Mouse (Mus musculus): ENCODE data around the gene Oit1. TPM values are rescaled to one million over a fixed set of nuclear protein-coding genes. Genes with fewer than 3 reads are reported as not detected.

Oit1 gene
- polyA plus RNA-seq, 1 experiment, result 4.0 TPM

GRCm38 (mm10) chr14:8398507-8398906 lies 20.0 kb upstream of the Oit1 start:
- Histone ChIP-seq H3K4me3 (ENCODE audit: control insufficient read depth, insufficient read depth, low read length) (no peak overlapping the region), H3K27ac (ENCODE audit: control insufficient read depth, insufficient read depth, low read length) (no peak overlapping the region), H3K36me3 (ENCODE audit: control insufficient read depth, insufficient read depth, low read length) (no peaks in the 10 kb centered on the region), H3K27me3 (ENCODE audit: control insufficient read depth, insufficient read depth, low read length) (no peaks in the 10 kb centered on the region), H3K4me1 (replicated peaks; ENCODE audit: control insufficient read depth, insufficient read depth, low read length) (no peaks in the 10 kb centered on the region)
- DNase-seq, result no peak
- TF ChIP-seq CTCF (IDR thresholded peaks at IDR 0.05; ENCODE audit: borderline replicate concordance, control insufficient read depth, extremely low read depth, insufficient read depth, low read length, poor library complexity), result no peak
- TF ChIP-seq POLR2A (IDR thresholded peaks at IDR 0.05; ENCODE audit: control insufficient read depth, extremely low read depth, insufficient read depth, low read length, poor library complexity), result no peak

- no peak for DNase-seq
- no peaks in the 10 kb centered on the region for H3K27me3 ChIP-seq (ENCODE audit: control insufficient read depth, insufficient read depth, low read length)
- no peak overlapping the region for H3K4me3 ChIP-seq (ENCODE audit: control insufficient read depth, insufficient read depth, low read length)
- H3K27ac ChIP-seq (ENCODE audit: control insufficient read depth, insufficient read depth, low read length), result no peak overlapping the region
- WGBS, result 48% methylated on average over 7 of the region's 7 CpGs
- H3K36me3 ChIP-seq (ENCODE audit: control insufficient read depth, insufficient read depth, low read length), result no peaks in the 10 kb centered on the region
- no peaks in the 10 kb centered on the region for H3K4me1 ChIP-seq (replicated peaks; ENCODE audit: control insufficient read depth, insufficient read depth, low read length)
- TF ChIP-seq POLR2A (IDR thresholded peaks at IDR 0.05; ENCODE audit: control insufficient read depth, extremely low read depth, insufficient read depth, low read length, poor library complexity), result no peak
- TF ChIP-seq CTCF (IDR thresholded peaks at IDR 0.05; ENCODE audit: borderline replicate concordance, control insufficient read depth, extremely low read depth, insufficient read depth, low read length, poor library complexity), result no peak
These were observed 17.2 kb upstream of the Oit1 start for GRCm38 (mm10) chr14:8395690-8396287.

GRCm38 (mm10) chr14:8392181-8392825 lies 13.7 kb upstream of the Oit1 start:
- H3K27ac ChIP-seq (ENCODE audit: control insufficient read depth, insufficient read depth, low read length), result no peak overlapping the region
- 41% methylated on average over 6 of the region's 6 CpGs for WGBS
- H3K4me1 ChIP-seq (replicated peaks; ENCODE audit: control insufficient read depth, insufficient read depth, low read length), result no peaks in the 10 kb centered on the region
- no peak overlapping the region for H3K4me3 ChIP-seq (ENCODE audit: control insufficient read depth, insufficient read depth, low read length)
- H3K27me3 ChIP-seq (ENCODE audit: control insufficient read depth, insufficient read depth, low read length), result no peaks in the 10 kb centered on the region
- DNase-seq, result no peak
- H3K36me3 ChIP-seq (ENCODE audit: control insufficient read depth, insufficient read depth, low read length), result no peaks in the 10 kb centered on the region
- TF ChIP-seq POLR2A (IDR thresholded peaks at IDR 0.05; ENCODE audit: control insufficient read depth, extremely low read depth, insufficient read depth, low read length, poor library complexity), result no peak
- no peak for TF ChIP-seq CTCF (IDR thresholded peaks at IDR 0.05; ENCODE audit: borderline replicate concordance, control insufficient read depth, extremely low read depth, insufficient read depth, low read length, poor library complexity)

GRCm38 (mm10) chr14:8369394-8369793 lies 9.2 kb downstream of the Oit1 start:
- Histone ChIP-seq H3K27me3 (ENCODE audit: control insufficient read depth, insufficient read depth, low read length) (no peaks in the 10 kb centered on the region), H3K4me1 (replicated peaks; ENCODE audit: control insufficient read depth, insufficient read depth, low read length) (no peaks in the 10 kb centered on the region), H3K4me3 (ENCODE audit: control insufficient read depth, insufficient read depth, low read length) (no peak overlapping the region), H3K36me3 (ENCODE audit: control insufficient read depth, insufficient read depth, low read length) (no peaks in the 10 kb centered on the region), H3K27ac (ENCODE audit: control insufficient read depth, insufficient read depth, low read length) (no peak overlapping the region)
- WGBS, result 92% methylated on average over 4 of the region's 4 CpGs
- DNase-seq, result no peak
- TF ChIP-seq POLR2A (IDR thresholded peaks at IDR 0.05; ENCODE audit: control insufficient read depth, extremely low read depth, insufficient read depth, low read length, poor library complexity), result no peak
- no peak for TF ChIP-seq CTCF (IDR thresholded peaks at IDR 0.05; ENCODE audit: borderline replicate concordance, control insufficient read depth, extremely low read depth, insufficient read depth, low read length, poor library complexity)

GRCm38 (mm10) chr14:8368900-8369299 lies 9.7 kb downstream of the Oit1 start:
- no peaks in the 10 kb centered on the region for H3K4me1 ChIP-seq (replicated peaks; ENCODE audit: control insufficient read depth, insufficient read depth, low read length)
- no peak overlapping the region for H3K27ac ChIP-seq (ENCODE audit: control insufficient read depth, insufficient read depth, low read length)
- no peak for DNase-seq
- H3K4me3 ChIP-seq (ENCODE audit: control insufficient read depth, insufficient read depth, low read length), result no peak overlapping the region
- TF ChIP-seq CTCF (IDR thresholded peaks at IDR 0.05; ENCODE audit: borderline replicate concordance, control insufficient read depth, extremely low read depth, insufficient read depth, low read length, poor library complexity) (no peak), POLR2A (IDR thresholded peaks at IDR 0.05; ENCODE audit: control insufficient read depth, extremely low read depth, insufficient read depth, low read length, poor library complexity) (no peak)
- H3K27me3 ChIP-seq (ENCODE audit: control insufficient read depth, insufficient read depth, low read length), result no peaks in the 10 kb centered on the region
- WGBS, result 85% methylated on average over 1 of the region's 1 CpGs
- no peaks in the 10 kb centered on the region for H3K36me3 ChIP-seq (ENCODE audit: control insufficient read depth, insufficient read depth, low read length)

- H3K4me1 ChIP-seq (replicated peaks; ENCODE audit: control insufficient read depth, insufficient read depth, low read length), result no peaks in the 10 kb centered on the region
- no peak for TF ChIP-seq POLR2A (IDR thresholded peaks at IDR 0.05; ENCODE audit: control insufficient read depth, extremely low read depth, insufficient read depth, low read length, poor library complexity)
- no peak for TF ChIP-seq CTCF (IDR thresholded peaks at IDR 0.05; ENCODE audit: borderline replicate concordance, control insufficient read depth, extremely low read depth, insufficient read depth, low read length, poor library complexity)
These were observed 10.6 kb downstream of the Oit1 start for GRCm38 (mm10) chr14:8367727-8368520.

More at GRCm38 (mm10) chr14:8367727-8368520, 10.6 kb downstream of the Oit1 start:
- Histone ChIP-seq H3K4me3 (ENCODE audit: control insufficient read depth, insufficient read depth, low read length) (no peak overlapping the region), H3K27ac (ENCODE audit: control insufficient read depth, insufficient read depth, low read length) (no peak overlapping the region), H3K27me3 (ENCODE audit: control insufficient read depth, insufficient read depth, low read length) (no peaks in the 10 kb centered on the region), H3K36me3 (ENCODE audit: control insufficient read depth, insufficient read depth, low read length) (no peaks in the 10 kb centered on the region)
- 89% methylated on average over 4 of the region's 4 CpGs for WGBS
- no peak for DNase-seq
